Mouse (Mus musculus) thymus, adult 2 months (tissue): ENCODE data around the gene Dhx34. TPM values are rescaled to one million over a fixed set of nuclear protein-coding genes. Genes with fewer than 3 reads are reported as not detected.

ENCODE experiments used
- DNase-seq: peaks from one replicate; pipeline ENCODE4 v3.0.0; 2021
- H3K27ac ChIP-seq: fragments of 200-500 bp; 2 replicates; pipeline ENCODE4 v1.5.1; 2012; ENCODE audit warnings: low read length, control low read depth; ENCODE audit not compliant: control insufficient read depth, insufficient read depth
- H3K27me3 ChIP-seq: fragments of 200-500 bp; 2 replicates; pipeline ENCODE4 v1.6.1; 2012; ENCODE audit warnings: mild to moderate bottlenecking, low read length, moderate library complexity, mixed read lengths; ENCODE audit not compliant: control insufficient read depth, insufficient read depth
- H3K36me3 ChIP-seq: fragments of 200-500 bp; 2 replicates; pipeline ENCODE4 v1.6.1; 2012; ENCODE audit warnings: mild to moderate bottlenecking, low read length, moderate library complexity; ENCODE audit not compliant: control insufficient read depth, insufficient read depth
- H3K4me1 ChIP-seq: fragments of 200-500 bp; replicated peaks from 2 replicates; pipeline ENCODE4 v1.6.1; 2012; ENCODE audit warnings: low read length; ENCODE audit not compliant: control insufficient read depth, insufficient read depth
- H3K4me3 ChIP-seq: fragments of 200-500 bp; 2 replicates; pipeline ENCODE4 v1.5.1; 2012; ENCODE audit warnings: mild to moderate bottlenecking, low read length, control low read depth, moderate library complexity; ENCODE audit not compliant: control insufficient read depth, insufficient read depth
- CTCF ChIP-seq: fragments of 200-500 bp; IDR thresholded peaks from 2 replicates; pipeline ENCODE4 v1.5.1; 2012; ENCODE audit warnings: mild to moderate bottlenecking, control low read depth, low read length, moderate library complexity, borderline replicate concordance; ENCODE audit not compliant: control insufficient read depth, poor library complexity, insufficient read depth; ENCODE audit errors: extremely low read depth
- POLR2A ChIP-seq: fragments of 200-500 bp; IDR thresholded peaks from 2 replicates; pipeline ENCODE4 v1.6.1; 2012; ENCODE audit warnings: mild to moderate bottlenecking, low read length, control low read depth, moderate library complexity; ENCODE audit not compliant: control insufficient read depth, poor library complexity, insufficient read depth; ENCODE audit errors: extremely low read depth
- WGBS: fragments of 180-500 bp; shearing (Covaris S2); methylation state at CpG from one replicate; pipeline ENCODE4 v1.1.7; 2018; 5-methylcytosine and 5-hydroxymethylcytosine counted together
- polyA plus RNA-seq: library from polyadenylated mRNA; depleted of rRNA; stranded (reverse); fragments of >200 nt; gene quantifications from 2 replicates; pipeline ENCODE4 v1.2.3, GENCODE M21; 2012

Gene Dhx34
- polyA plus RNA-seq, 1 experiment = 86.9 TPM

DNA sequence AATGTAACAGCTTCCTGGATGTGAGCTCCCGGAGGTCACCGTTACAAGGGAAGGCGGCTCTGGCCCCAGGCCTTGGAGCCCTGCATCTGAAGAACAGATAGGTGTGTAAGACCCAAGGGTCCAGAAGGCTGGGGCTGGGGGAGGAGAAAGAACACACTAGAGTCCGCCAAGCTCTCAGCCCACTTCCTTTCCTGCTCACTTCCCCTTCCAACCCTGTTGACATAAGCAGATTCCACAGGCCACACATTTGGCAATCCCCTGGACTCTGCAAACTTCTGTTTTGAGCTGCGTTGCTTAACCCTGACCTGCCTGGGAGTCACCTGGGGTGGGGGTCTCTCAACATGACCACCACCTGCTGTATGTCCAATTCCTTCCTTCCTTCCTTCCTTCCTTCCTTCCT is 22.2 kb upstream of the Dhx34 start, which contains the start of gene C5ar2:
TSS of gene C5ar2 (minus strand) at position 88 of the 400 bp plus-strand sequence.
- Histone ChIP-seq H3K4me1 (no peaks in the 10 kb centered on the region), H3K27ac (no peak within 1 kb of the TSS), H3K4me3 (no peak within 1 kb of the TSS), H3K36me3 (no peaks in the 10 kb centered on the region), H3K27me3 (no peaks in the 10 kb centered on the region)
- 67% methylated on average over 5 of the region's 5 CpGs for WGBS
- TF ChIP-seq CTCF (no peak), POLR2A (no peak)
- no peak for DNase-seq

DNA sequence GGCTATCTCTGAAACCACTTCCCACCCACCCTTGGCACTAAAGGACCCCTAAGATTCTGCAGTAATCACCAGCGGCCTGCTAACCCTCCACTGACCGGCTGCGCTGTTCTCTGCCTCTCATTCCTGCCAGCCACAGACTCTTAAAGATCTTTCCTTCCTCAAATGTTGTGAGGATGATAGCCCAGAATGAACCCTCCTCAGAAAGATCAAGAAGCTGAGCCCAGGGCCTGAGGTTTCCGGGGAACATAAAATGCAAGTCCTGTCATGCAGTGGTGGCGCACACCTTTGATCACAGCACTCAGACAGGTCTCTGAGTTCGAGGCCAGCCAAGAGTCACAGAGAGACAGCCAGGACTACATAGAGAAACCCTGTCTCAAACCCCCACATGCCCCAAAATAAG is 20.4 kb upstream of the Dhx34 start:
- Histone ChIP-seq H3K4me3 (no peak overlapping the region), H3K27me3 (no peaks in the 10 kb centered on the region), H3K27ac (no peak overlapping the region), H3K4me1 (no peaks in the 10 kb centered on the region), H3K36me3 (no peaks in the 10 kb centered on the region)
- TF ChIP-seq CTCF = no peak
- WGBS = 22% methylated on average over 6 of the region's 6 CpGs
- no peak for DNase-seq

DNA sequence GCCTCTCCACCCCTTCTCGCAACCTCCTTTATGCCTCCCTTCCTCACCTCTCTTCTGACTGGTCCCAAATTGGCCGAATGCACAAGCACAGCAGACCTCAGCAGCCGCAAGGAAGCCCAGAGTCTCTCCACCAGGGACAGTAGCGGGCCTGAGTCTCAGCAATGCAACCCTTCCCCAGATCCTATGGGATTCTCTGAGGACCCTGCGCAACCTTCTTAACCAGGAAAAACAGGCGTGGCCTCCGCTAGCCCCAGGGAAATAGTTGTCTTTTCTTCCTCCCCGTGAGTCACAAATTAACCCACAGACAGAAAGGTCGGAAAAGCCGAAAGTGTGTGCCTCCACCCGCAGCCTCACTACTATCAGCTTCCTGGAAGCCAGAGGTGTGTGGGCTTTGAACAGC is 19.9 kb upstream of the Dhx34 start:
- Histone ChIP-seq H3K27me3 (no peaks in the 10 kb centered on the region), H3K27ac (no peak overlapping the region), H3K4me3 (no peak overlapping the region), H3K4me1 (no peaks in the 10 kb centered on the region), H3K36me3 (no peaks in the 10 kb centered on the region)
- no peak for DNase-seq
- WGBS = 51% methylated on average over 11 of the region's 11 CpGs
- TF ChIP-seq CTCF (no peak), POLR2A (no peak)

DNA sequence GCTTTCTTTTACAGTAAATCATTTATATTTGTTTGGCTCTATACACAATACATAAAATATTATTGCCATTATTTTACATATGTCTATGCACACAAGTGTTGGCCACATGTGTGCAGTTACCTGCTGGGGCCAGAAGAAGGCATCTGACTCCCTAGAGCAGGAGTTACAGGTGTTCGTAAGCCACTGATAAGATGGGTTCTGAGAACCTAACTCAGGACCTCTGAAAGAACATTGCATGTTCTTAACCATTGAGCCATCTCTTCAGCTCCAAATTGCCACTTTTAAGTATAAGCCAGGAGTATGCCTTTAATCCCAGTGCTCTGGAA is 19.1 kb upstream of the Dhx34 start:
- H3K27ac ChIP-seq = no peak overlapping the region

DNA sequence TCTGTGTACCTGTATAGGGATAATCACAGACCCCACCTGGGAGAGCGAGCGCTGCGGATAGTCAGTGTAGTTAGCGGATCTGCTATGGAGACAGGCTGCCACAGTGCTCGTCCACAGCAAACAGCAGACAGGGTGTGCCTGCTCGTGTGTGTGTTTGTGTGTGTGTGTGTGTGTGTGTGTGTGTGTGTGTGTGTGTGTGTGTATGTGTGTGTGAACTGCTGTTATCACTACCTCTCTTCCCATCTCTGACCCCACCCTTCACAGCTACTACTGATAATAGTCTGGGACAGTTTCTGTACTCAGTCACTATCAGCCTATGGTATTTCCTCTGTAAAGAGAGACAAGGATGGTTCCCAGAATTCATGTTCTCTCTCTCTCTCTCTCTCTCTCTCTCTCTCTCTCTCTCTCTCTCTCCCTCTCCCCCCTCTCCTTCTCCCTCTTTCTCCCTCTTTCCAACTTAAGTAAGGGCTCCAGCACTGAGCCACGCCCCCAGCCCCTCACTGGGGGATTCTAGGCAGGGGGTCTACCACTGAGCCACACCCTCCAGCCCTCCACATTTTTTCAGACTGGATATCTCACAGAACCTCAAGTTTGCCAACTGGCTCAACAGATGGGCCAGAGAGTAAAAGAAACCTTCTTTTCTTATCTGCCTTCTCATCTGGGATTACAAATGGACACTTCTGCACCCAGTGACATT is 18.6 kb upstream of the Dhx34 start:
- 93% methylated on average over 7 of the region's 7 CpGs for WGBS
- no peak overlapping the region for H3K27ac ChIP-seq
- no peaks in the 10 kb centered on the region for H3K4me1 ChIP-seq

More for the DNA sequence above, 19.1 kb upstream of the Dhx34 start:
- no peaks in the 10 kb centered on the region for H3K4me1 ChIP-seq
- no peak overlapping the region for H3K4me3 ChIP-seq
- no peak for TF ChIP-seq POLR2A
- no peak for TF ChIP-seq CTCF
- WGBS = 97% methylated on average over 1 of the region's 1 CpGs
- DNase-seq = no peak
- H3K36me3 ChIP-seq = no peaks in the 10 kb centered on the region
- no peaks in the 10 kb centered on the region for H3K27me3 ChIP-seq

DNA sequence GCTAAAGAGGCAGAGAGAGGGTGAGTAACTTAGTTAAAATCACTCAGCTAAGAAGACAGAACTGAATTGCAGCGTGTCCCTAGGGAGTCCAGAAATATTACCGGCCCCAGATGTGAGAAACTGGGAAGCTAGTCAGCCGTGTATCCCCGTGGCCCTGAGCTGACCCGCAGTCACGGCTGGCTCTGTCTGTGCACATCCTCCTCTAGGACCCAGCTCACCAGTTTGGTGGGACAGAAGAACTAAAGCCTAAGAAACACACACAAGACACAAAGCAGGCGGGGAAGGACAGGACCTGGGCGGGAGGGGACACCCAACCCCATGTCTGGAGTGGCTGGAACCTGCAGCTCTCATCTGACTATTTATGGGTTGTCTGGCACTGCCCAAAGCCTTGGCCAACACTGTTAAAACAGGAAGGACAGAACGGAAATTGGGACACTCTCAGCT is 17.7 kb upstream of the Dhx34 start:
- Histone ChIP-seq H3K36me3 (no peaks in the 10 kb centered on the region), H3K27me3 (no peaks in the 10 kb centered on the region), H3K4me3 (no peak overlapping the region), H3K4me1 (no peaks in the 10 kb centered on the region), H3K27ac (no peak overlapping the region; the same call in 1 of the 2 replicates)
- no peak for TF ChIP-seq POLR2A
- TF ChIP-seq CTCF = no peak
- no peak for DNase-seq
- WGBS = 77% methylated on average over 9 of the region's 9 CpGs

More for the DNA sequence above, 18.6 kb upstream of the Dhx34 start:
- no peaks in the 10 kb centered on the region for H3K36me3 ChIP-seq
- TF ChIP-seq POLR2A (no peak), CTCF (no peak)
- no peak for DNase-seq
- H3K27me3 ChIP-seq = no peaks in the 10 kb centered on the region
- no peak overlapping the region for H3K4me3 ChIP-seq

DNA sequence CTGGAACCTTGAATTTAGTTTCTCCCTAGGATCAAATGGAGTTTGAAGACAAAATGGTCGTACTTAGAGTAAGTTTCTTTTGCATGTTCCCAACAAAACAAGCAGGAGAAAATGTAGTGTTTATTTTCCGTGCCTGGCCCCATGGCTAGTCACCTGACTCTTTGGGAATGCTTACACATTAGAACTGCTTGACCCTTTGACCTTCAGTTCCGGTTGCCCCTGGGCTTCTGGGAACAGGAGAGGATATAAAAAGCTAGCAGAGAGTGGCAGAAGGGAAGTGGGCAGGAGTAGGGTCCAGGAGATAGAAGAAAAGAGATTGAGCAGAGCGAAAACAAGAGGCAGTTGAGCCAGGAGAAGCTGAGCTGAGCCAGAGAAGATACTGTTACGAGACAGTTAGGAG is 8.0 kb upstream of the Dhx34 start:
- H3K4me1 ChIP-seq = no peaks in the 10 kb centered on the region
- no peak for DNase-seq
- no peaks in the 10 kb centered on the region for H3K27me3 ChIP-seq
- H3K27ac ChIP-seq = no peak overlapping the region
- no peak for TF ChIP-seq POLR2A
- TF ChIP-seq CTCF = no peak
- H3K4me3 ChIP-seq = no peak overlapping the region
- no peaks in the 10 kb centered on the region for H3K36me3 ChIP-seq
- 83% methylated on average over 5 of the region's 5 CpGs for WGBS
